Mouse (Mus musculus) 416B (cell line): ENCODE data around the gene Cdh6.
A peak's percentile ranks its signal among the peaks of the same experiment; 100 is the strongest.

Experiments
- DNase-seq: peaks from one replicate; pipeline ENCODE4 v3.0.0; 2011; ENCODE audit warnings: low read depth

The Cdh6 gene

GRCm38 (mm10) chr15:13063633-13064032, 109.8 kb downstream of the Cdh6 start:
- no peak for DNase-seq

DNA sequence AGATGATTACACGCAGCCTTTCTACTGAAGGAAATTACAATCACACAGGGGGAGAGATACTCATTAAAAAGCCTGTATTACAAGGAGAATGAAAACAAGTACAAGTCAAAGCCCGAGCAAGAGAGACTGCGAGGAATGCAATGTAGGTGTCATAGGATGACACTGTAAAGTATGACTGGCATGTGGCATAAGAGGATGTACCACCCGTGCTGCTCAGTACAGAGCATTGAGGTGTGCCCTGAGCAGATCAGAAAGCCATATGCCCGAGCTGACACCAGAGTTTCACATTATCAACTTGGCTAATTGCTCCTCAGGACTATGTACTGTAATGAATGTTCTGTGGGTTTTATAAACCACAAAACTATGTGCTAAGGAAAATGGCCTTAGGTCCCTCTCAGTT, 115.7 kb downstream of the Cdh6 start:
- no peak for DNase-seq

DNA sequence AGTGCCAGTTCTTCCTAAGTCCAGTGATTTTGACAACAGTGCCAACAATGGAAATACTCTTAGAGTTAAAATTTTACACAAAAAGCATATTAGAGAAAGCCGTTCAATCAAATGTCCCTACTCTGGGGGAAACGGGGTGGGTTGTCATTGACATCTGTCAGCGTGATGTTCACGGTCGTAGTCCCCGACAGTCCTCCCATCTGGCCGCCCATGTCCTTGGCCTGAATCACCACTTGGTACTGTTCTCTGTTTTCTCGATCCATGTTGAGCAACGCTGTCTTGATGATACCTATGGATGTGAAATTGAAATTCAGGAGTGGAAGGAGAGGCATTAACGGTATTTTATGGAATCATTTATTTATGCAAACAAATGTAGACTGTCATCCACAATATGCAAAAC, 116.2 kb downstream of the Cdh6 start:
- no peak for DNase-seq

DNA sequence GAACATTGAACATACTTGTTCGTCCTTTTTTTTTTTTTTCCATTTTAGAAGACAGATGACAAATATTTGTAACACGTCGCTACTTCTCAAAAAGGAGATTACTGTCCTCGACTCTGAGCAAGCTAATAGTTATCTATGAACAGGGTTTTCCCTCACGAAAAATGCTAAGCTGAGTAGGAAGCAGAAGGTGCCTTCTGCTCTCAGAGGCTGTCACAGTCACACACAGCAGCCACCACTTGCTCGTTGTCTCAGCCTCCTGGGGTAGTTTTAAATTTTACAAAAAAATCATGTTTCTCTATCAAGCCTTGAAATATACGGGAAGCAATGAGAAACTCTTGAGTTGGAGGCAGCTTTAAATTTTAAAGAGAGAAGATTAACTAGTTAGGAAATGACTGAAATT, 125.6 kb downstream of the Cdh6 start:
- DNase-seq = no peak

GRCm38 (mm10) chr15:13034436-13034835, 139.0 kb downstream of the Cdh6 start:
- no peak for DNase-seq

GRCm38 (mm10) chr15:13030641-13031040, 142.8 kb downstream of the Cdh6 start:
- DNase-seq = no peak

DNA sequence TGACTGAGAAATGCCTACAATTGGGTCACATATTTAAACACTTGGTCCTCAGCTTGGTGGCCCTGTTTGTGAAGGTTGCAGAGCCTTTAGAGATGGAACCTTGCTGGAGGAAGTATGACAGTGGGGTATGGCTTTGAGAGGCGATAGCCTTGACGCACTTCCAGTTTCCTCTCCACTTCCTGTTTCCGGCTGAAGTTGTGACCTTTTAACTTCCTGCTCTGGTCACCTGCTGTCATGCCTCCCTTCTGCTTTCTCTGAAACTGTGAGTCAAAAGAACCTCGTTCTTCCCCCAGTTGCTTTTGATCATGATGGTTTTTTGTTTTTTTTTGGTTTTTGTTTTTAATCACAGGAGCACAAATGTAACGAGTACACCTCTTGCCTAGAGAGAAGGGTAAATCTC, 146.0 kb downstream of the Cdh6 start:
- DNase-seq = peak; percentile 37

GRCm38 (mm10) chr15:13016756-13017357, 156.6 kb downstream of the Cdh6 start:
- no peak for DNase-seq

DNA sequence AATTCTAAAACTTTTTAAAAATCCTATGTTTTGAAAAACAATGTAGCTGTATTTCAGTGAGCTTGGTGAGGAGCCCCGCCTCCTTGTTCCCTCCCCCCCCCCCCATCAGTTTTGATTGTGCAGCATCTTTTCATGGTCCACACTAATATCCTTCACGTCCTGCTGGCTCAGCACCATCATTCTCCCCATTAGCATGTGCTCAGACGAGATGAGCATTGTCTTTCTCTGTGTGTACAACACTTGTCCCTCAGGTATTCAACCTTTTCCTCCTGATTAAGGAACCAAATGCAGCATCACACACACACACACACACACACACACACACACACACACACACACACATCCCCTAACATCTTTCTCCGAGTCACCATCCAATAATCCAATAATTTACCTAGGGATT, 164.7 kb downstream of the Cdh6 start:
- DNase-seq = no peak

- DNase-seq = no peak
Observed at GRCm38 (mm10) chr15:13005934-13006333, 167.5 kb downstream of the Cdh6 start.

DNA sequence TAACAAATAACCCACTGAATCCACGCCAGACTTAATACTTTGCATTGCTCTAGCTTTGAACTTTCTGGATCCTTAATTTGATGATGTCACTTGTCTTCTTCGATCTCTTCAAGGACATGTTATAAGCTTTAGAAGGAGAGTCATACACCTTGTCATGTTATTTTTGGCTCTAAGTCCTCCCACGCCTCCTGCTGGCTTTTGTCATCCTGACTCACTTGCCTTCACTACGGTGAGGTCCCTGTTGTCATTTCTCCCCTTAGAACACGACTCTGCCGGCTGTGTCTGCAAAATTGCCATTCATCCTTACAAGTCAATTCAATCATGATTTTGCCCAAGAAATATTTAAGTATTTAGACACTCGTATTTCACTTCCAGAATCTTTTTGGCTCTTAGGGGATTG, 171.9 kb downstream of the Cdh6 start:
- DNase-seq = peak; percentile 4

DNA sequence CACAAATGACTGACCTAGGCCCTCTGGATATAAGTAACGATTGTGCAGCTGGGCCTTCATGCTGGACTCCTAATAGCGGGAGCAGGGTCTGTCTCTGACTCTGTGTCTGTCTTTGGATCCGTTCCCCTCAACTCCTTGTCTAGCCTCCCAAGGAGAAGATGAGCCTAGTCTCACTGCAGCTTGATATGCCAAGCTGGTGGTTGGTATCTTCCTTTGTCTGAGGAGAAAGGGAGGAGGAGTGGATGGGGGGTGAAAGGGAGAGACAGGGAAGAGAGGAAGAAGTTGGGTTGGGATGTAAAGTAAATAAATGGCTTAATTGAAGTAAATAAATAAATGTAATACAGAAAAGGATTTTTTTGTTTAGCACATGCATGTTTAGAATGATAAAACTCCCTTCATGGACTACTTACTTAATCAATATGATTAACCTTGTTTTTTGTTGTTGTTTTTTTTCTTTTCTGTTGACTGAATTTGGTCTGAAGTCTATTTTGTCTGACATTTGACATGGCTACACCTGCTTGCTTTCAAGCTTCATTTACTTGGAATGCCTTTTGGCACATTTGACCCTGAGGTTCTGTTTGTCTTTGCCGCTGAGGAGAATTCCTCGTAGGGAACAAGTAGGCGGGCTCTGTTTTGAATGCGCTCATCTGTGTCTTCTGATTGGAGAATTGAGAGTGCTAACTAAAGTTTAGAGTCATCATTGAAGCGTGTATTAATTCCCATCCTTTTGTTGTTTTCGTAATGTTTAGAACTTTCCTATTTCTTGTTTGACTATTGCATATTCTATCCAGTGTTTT, 178.7 kb downstream of the Cdh6 start:
- DNase-seq = no peak
